29 mouse cellular contexts compared by ENCODE assay signal in genomic region chr15:89020085-89020484, GRCm38 (mm10). TPM values are rescaled to one million over a fixed set of nuclear protein-coding genes. Genes with fewer than 3 reads are reported as not detected.
DNase-seq lines count a peak whose midpoint lies in the region; ATAC-seq and TF ChIP-seq lines count a peak whose summit lies in the region.
"Had no signal": no experiment of that assay in that cellular context is flagged by ENCODE, and none has a peak within 500 bp of the region (broad histone marks: within the 10 kb centered on the region; RNA-seq: fewer than 3 reads in every experiment).

No protein-coding gene starts in this region.

- H3K4me3 ChIP-seq in forebrain, embryonic 11.5 days (ENCODE audit: low read depth, low read length) = no peak overlapping the region
- H3K4me3 ChIP-seq in forebrain, postnatal 0 days (ENCODE audit: low read depth, low read length) = no peak overlapping the region
- H3K4me3 ChIP-seq in heart, embryonic 11.5 days (ENCODE audit: low read depth, low read length) = peak overlapping the region; percentile 32
- H3K4me3 ChIP-seq in heart, postnatal 0 days (ENCODE audit: low read depth, low read length) = peak overlapping the region; percentile 36
- H3K4me3 ChIP-seq: embryonic facial prominence, embryonic 15.5 days; kidney, embryonic 15.5 days; limb, embryonic 13.5 days; liver, embryonic 13.5 days; lung, embryonic 15.5 days; megakaryocyte, embryonic 14.5 days; midbrain, embryonic 13.5 days had no signal

- peak; percentile 11 for DNase-seq in forebrain, embryonic 11.5 days (ENCODE audit: low spot score)
- no peak for DNase-seq in forebrain, postnatal 0 days
- DNase-seq in heart, postnatal 0 days (ENCODE audit: low spot score) = peak; percentile 86
- DNase-seq in kidney, adult 18-20 months = no peak
- DNase-seq in cerebellum, adult 18-20 months = no peak
- no peak for DNase-seq in urinary bladder, postnatal 10 days (ENCODE audit: low spot score)
- DNase-seq: adrenal gland, postnatal 25 days; cerebellum, adult 9-10 months; gastrocnemius, postnatal 36 days; kidney, postnatal 36 days; layer of hippocampus, postnatal 36 days; liver, embryonic 13.5 days; lung, postnatal 36 days; spleen, adult 18-20 months had no signal

- ATAC-seq in forebrain, embryonic 11.5 days (replicated peaks; ENCODE audit: low FRiP score) = no peak
- no peak for ATAC-seq in forebrain, postnatal 0 days
- no peak for ATAC-seq in heart, embryonic 11.5 days (replicated peaks; ENCODE audit: insufficient number of reproducible peaks, low FRiP score, low TSS enrichment)
- peak; percentile 94 for ATAC-seq in heart, postnatal 0 days (ENCODE audit: insufficient read depth, low read depth)
- ATAC-seq: forebrain, embryonic 16.5 days; hindbrain, postnatal 0 days; intestine, embryonic 16.5 days; midbrain, embryonic 13.5 days had no signal

- peak; percentile 97 for TF ChIP-seq EP300 in heart, postnatal 0 days (IDR thresholded peaks at IDR 0.05; ENCODE audit: low read depth)

- no peak overlapping the region for H3K27ac ChIP-seq in forebrain, embryonic 11.5 days (ENCODE audit: low read depth, low read length)
- H3K27ac ChIP-seq in forebrain, postnatal 0 days (ENCODE audit: low read depth, low read length) = no peak overlapping the region
- H3K27ac ChIP-seq in heart, embryonic 11.5 days (ENCODE audit: low read depth, low read length) = peak overlapping the region; percentile 92
- H3K27ac ChIP-seq in heart, postnatal 0 days (ENCODE audit: low read depth) = peak overlapping the region; percentile 90
- H3K27ac ChIP-seq: embryonic facial prominence, embryonic 15.5 days; hindbrain, postnatal 0 days; kidney, embryonic 15.5 days; limb, embryonic 13.5 days; liver, embryonic 13.5 days; lung, embryonic 15.5 days; midbrain, embryonic 13.5 days had no signal

- no peaks in the 10 kb centered on the region for H3K27me3 ChIP-seq in forebrain, embryonic 11.5 days (ENCODE audit: control insufficient read depth, insufficient read depth, low read length)
- H3K27me3 ChIP-seq in forebrain, postnatal 0 days (ENCODE audit: insufficient read depth, low read length) = no peaks in the 10 kb centered on the region
- no peaks in the 10 kb centered on the region for H3K27me3 ChIP-seq in heart, embryonic 11.5 days (ENCODE audit: control insufficient read depth, insufficient read depth, low read length)
- no peaks in the 10 kb centered on the region for H3K27me3 ChIP-seq in heart, postnatal 0 days (ENCODE audit: control insufficient read depth, insufficient read depth, low read length)
- H3K27me3 ChIP-seq: embryonic facial prominence, embryonic 15.5 days; kidney, embryonic 15.5 days; limb, embryonic 13.5 days; lung, embryonic 15.5 days; midbrain, embryonic 13.5 days had no signal

- H3K36me3 ChIP-seq in forebrain, embryonic 11.5 days (ENCODE audit: control insufficient read depth, insufficient read depth, low read length) = no peaks in the 10 kb centered on the region
- H3K36me3 ChIP-seq in forebrain, postnatal 0 days (ENCODE audit: insufficient read depth) = no peaks in the 10 kb centered on the region
- H3K36me3 ChIP-seq in heart, embryonic 11.5 days (ENCODE audit: control insufficient read depth, insufficient read depth, low read length) = no peaks in the 10 kb centered on the region
- H3K36me3 ChIP-seq in heart, postnatal 0 days (replicated peaks; ENCODE audit: control insufficient read depth, insufficient read depth, low read length) = peaks cover 21% of the 10 kb centered on the region
- H3K36me3 ChIP-seq: embryonic facial prominence, embryonic 15.5 days; kidney, embryonic 15.5 days; limb, embryonic 13.5 days; liver, embryonic 13.5 days; lung, embryonic 15.5 days; midbrain, embryonic 13.5 days had no signal

- WGBS in forebrain, embryonic 11.5 days = 84% methylated on average over 7 of the region's 7 CpGs
- WGBS in forebrain, postnatal 0 days = 83% methylated on average over 7 of the region's 7 CpGs
- WGBS in heart, embryonic 11.5 days (ENCODE audit: insufficient replicate concordance) = 25% methylated on average over 7 of the region's 7 CpGs
- WGBS in heart, postnatal 0 days = 7% methylated on average over 7 of the region's 7 CpGs

- H3K4me2 ChIP-seq in forebrain, embryonic 11.5 days (ENCODE audit: low read depth, low read length, severe bottlenecking) = no peak overlapping the region
- no peak overlapping the region for H3K4me2 ChIP-seq in forebrain, postnatal 0 days (ENCODE audit: low read depth)
- peak overlapping the region; percentile 64 for H3K4me2 ChIP-seq in heart, embryonic 11.5 days
- peak overlapping the region; percentile 61 for H3K4me2 ChIP-seq in heart, postnatal 0 days (ENCODE audit: low read depth, low read length)
- H3K4me2 ChIP-seq: embryonic facial prominence, embryonic 15.5 days; kidney, embryonic 15.5 days; limb, embryonic 13.5 days; liver, embryonic 13.5 days; lung, embryonic 15.5 days; midbrain, embryonic 13.5 days had no signal

- H3K9ac ChIP-seq in forebrain, embryonic 11.5 days (ENCODE audit: low read length) = no peak overlapping the region
- no peak overlapping the region for H3K9ac ChIP-seq in forebrain, postnatal 0 days
- H3K9ac ChIP-seq in heart, embryonic 11.5 days (ENCODE audit: low read depth, low read length) = peak overlapping the region; percentile 56; the same call in 1 of the 2 replicates
- H3K9ac ChIP-seq in heart, postnatal 0 days (replicated peaks; ENCODE audit: low read depth, low read length) = peak overlapping the region; percentile 45
- H3K9ac ChIP-seq: embryonic facial prominence, embryonic 15.5 days; kidney, embryonic 15.5 days; limb, embryonic 13.5 days; liver, embryonic 13.5 days; lung, embryonic 15.5 days; midbrain, embryonic 13.5 days had no signal

- H3K9me3 ChIP-seq in forebrain, embryonic 11.5 days (ENCODE audit: control insufficient read depth, low read length) = no peaks in the 10 kb centered on the region
- no peaks in the 10 kb centered on the region for H3K9me3 ChIP-seq in forebrain, postnatal 0 days (ENCODE audit: low read length)
- no peaks in the 10 kb centered on the region for H3K9me3 ChIP-seq in heart, embryonic 11.5 days (replicated peaks; ENCODE audit: control insufficient read depth, low read length)
- no peaks in the 10 kb centered on the region for H3K9me3 ChIP-seq in heart, postnatal 0 days (replicated peaks; ENCODE audit: control insufficient read depth, low read length)
- H3K9me3 ChIP-seq: embryonic facial prominence, embryonic 15.5 days; kidney, embryonic 15.5 days; limb, embryonic 13.5 days; liver, embryonic 13.5 days; lung, embryonic 15.5 days; megakaryocyte, embryonic 14.5 days; midbrain, embryonic 13.5 days had no signal

- no peaks in the 10 kb centered on the region for H3K4me1 ChIP-seq in forebrain, embryonic 11.5 days (replicated peaks; ENCODE audit: control insufficient read depth, insufficient read depth, low read length)
- H3K4me1 ChIP-seq in forebrain, postnatal 0 days (ENCODE audit: insufficient read depth) = no peaks in the 10 kb centered on the region
- peaks cover 11% of the 10 kb centered on the region for H3K4me1 ChIP-seq in heart, embryonic 11.5 days (ENCODE audit: control insufficient read depth, insufficient read depth, low read length)
- peaks cover 18% of the 10 kb centered on the region for H3K4me1 ChIP-seq in heart, postnatal 0 days (ENCODE audit: control insufficient read depth, insufficient read depth)
- H3K4me1 ChIP-seq: embryonic facial prominence, embryonic 15.5 days; kidney, embryonic 15.5 days; limb, embryonic 13.5 days; lung, embryonic 15.5 days; megakaryocyte, embryonic 14.5 days; midbrain, embryonic 13.5 days had no signal

- TF ChIP-seq CTCF in forebrain, postnatal 0 days (IDR thresholded peaks at IDR 0.05; ENCODE audit: low read depth) = no peak
- TF ChIP-seq CTCF in heart, postnatal 0 days (IDR thresholded peaks at IDR 0.05; ENCODE audit: low read depth) = no peak

RNA-seq across cellular contexts. Expression of gene Mov10l1, which starts 37.4 kb away (rescaled TPM):
- not detected in 2 replicates for polyA plus RNA-seq in forebrain, embryonic 11.5 days (2014; fragmentation: Nextera tagmentation; extraction: Ambion mirVana)
- 0.05 TPM in 1 of 2 replicates, not detected in the other for total RNA-seq in forebrain, postnatal 0 days (2014; rRNA removed)
- 0.16 TPM in 1 of 2 replicates, not detected in the other for polyA plus RNA-seq in forebrain, postnatal 0 days (2015; fragmentation: Nextera tagmentation; extraction: Ambion mirVana)
- 57.6 and 78.6 TPM in 2 replicates for polyA plus RNA-seq in heart, embryonic 11.5 days (2014; fragmentation: Nextera tagmentation; extraction: Ambion mirVana)
- total RNA-seq in heart, postnatal 0 days (2014; rRNA removed; ENCODE audit: low replicate concordance) = 74.3 and 85.9 TPM in 2 replicates
- polyA plus RNA-seq in heart, postnatal 0 days (2015; fragmentation: Nextera tagmentation; extraction: Ambion mirVana) = 114 and 124 TPM in 2 replicates
- total RNA-seq: adrenal gland, postnatal 25 days; gastrocnemius, adult 18-20 months; gastrocnemius, postnatal 36 days; hindbrain, postnatal 0 days; layer of hippocampus, postnatal 36 days; monocyte, adult 5-6 weeks; neutrophil, adult 5-6 weeks had no signal
- polyA plus RNA-seq: brain, embryonic 14.5 days; forebrain, embryonic 16.5 days; hindbrain, embryonic 11.5 days; hindbrain, postnatal 0 days; intestine, embryonic 16.5 days; limb, embryonic 13.5 days; liver, embryonic 13.5 days; midbrain, embryonic 13.5 days had no signal

RNA-seq across cellular contexts. Expression of gene Panx2, which starts 39.4 kb away (rescaled TPM):
- polyA plus RNA-seq in forebrain, embryonic 11.5 days (2014; fragmentation: Nextera tagmentation; extraction: Ambion mirVana) = 0.71 and 0.83 TPM in 2 replicates
- 8.1 and 10.7 TPM in 2 replicates for total RNA-seq in forebrain, postnatal 0 days (2014; rRNA removed)
- polyA plus RNA-seq in forebrain, postnatal 0 days (2015; fragmentation: Nextera tagmentation; extraction: Ambion mirVana) = 4.1 and 6.3 TPM in 2 replicates
- polyA plus RNA-seq in heart, embryonic 11.5 days (2014; fragmentation: Nextera tagmentation; extraction: Ambion mirVana) = 1.4 and 1.5 TPM in 2 replicates
- total RNA-seq in heart, postnatal 0 days (2014; rRNA removed; ENCODE audit: low replicate concordance) = 0.70 TPM in 1 of 2 replicates, not detected in the other
- polyA plus RNA-seq in heart, postnatal 0 days (2015; fragmentation: Nextera tagmentation; extraction: Ambion mirVana) = 0.93 and 1.0 TPM in 2 replicates
- total RNA-seq: gastrocnemius, adult 18-20 months; gastrocnemius, postnatal 36 days; monocyte, adult 5-6 weeks; neutrophil, adult 5-6 weeks had no signal
- polyA plus RNA-seq: liver, embryonic 13.5 days had no signal

RNA-seq across cellular contexts. Expression of gene Mlc1, which starts 41.3 kb away (rescaled TPM):
- polyA plus RNA-seq in forebrain, embryonic 11.5 days (2014; fragmentation: Nextera tagmentation; extraction: Ambion mirVana) = 12.5 TPM in 2 replicates
- total RNA-seq in forebrain, postnatal 0 days (2014; rRNA removed) = 70.6 and 86.6 TPM in 2 replicates
- 59.4 and 69.7 TPM in 2 replicates for polyA plus RNA-seq in forebrain, postnatal 0 days (2015; fragmentation: Nextera tagmentation; extraction: Ambion mirVana)
- not detected in 2 replicates for polyA plus RNA-seq in heart, embryonic 11.5 days (2014; fragmentation: Nextera tagmentation; extraction: Ambion mirVana)
- not detected in 2 replicates for total RNA-seq in heart, postnatal 0 days (2014; rRNA removed; ENCODE audit: low replicate concordance)
- polyA plus RNA-seq in heart, postnatal 0 days (2015; fragmentation: Nextera tagmentation; extraction: Ambion mirVana) = 0.04 TPM in 1 of 2 replicates, not detected in the other
- total RNA-seq: adrenal gland, postnatal 25 days; gastrocnemius, adult 18-20 months; gastrocnemius, postnatal 36 days; monocyte, adult 5-6 weeks; neutrophil, adult 5-6 weeks had no signal
- polyA plus RNA-seq: embryonic facial prominence, embryonic 15.5 days; intestine, embryonic 16.5 days; kidney, embryonic 15.5 days had no signal

RNA-seq across cellular contexts. Expression of gene Trabd, which starts 54.8 kb away (rescaled TPM):
- 55.8 and 61.0 TPM in 2 replicates for polyA plus RNA-seq in forebrain, embryonic 11.5 days (2014; fragmentation: Nextera tagmentation; extraction: Ambion mirVana)
- 33.5 and 35.0 TPM in 2 replicates for total RNA-seq in forebrain, postnatal 0 days (2014; rRNA removed)
- polyA plus RNA-seq in forebrain, postnatal 0 days (2015; fragmentation: Nextera tagmentation; extraction: Ambion mirVana) = 17.1 and 21.9 TPM in 2 replicates
- polyA plus RNA-seq in heart, embryonic 11.5 days (2014; fragmentation: Nextera tagmentation; extraction: Ambion mirVana) = 51.7 and 52.6 TPM in 2 replicates
- total RNA-seq in heart, postnatal 0 days (2014; rRNA removed; ENCODE audit: low replicate concordance) = 59.2 and 61.2 TPM in 2 replicates
- polyA plus RNA-seq in heart, postnatal 0 days (2015; fragmentation: Nextera tagmentation; extraction: Ambion mirVana) = 46.6 and 46.7 TPM in 2 replicates

Comparison
In these comparisons a context has a peak if more than half of its experiments do, and no peak if none do; other contexts are left out.
1. DNase-seq: peak in forebrain, embryonic 11.5 days (single experiment) and heart, postnatal 0 days (single experiment); none in forebrain, postnatal 0 days (single experiment), kidney, adult 18-20 months (single experiment), cerebellum, adult 18-20 months (0 of 2) and urinary bladder, postnatal 10 days (single experiment).
2. H3K27ac ChIP-seq: peak in heart, embryonic 11.5 days (single experiment) and heart, postnatal 0 days (single experiment); none in forebrain, embryonic 11.5 days (single experiment) and forebrain, postnatal 0 days (single experiment).
3. H3K4me2 ChIP-seq: peak in heart, embryonic 11.5 days (single experiment) and heart, postnatal 0 days (single experiment); none in forebrain, embryonic 11.5 days (single experiment) and forebrain, postnatal 0 days (single experiment).
4. H3K4me3 ChIP-seq: peak in heart, embryonic 11.5 days (single experiment) and heart, postnatal 0 days (single experiment); none in forebrain, embryonic 11.5 days (single experiment) and forebrain, postnatal 0 days (single experiment).
5. H3K9ac ChIP-seq: peak in heart, embryonic 11.5 days (single experiment) and heart, postnatal 0 days (single experiment); none in forebrain, embryonic 11.5 days (single experiment) and forebrain, postnatal 0 days (single experiment).
6. RNA of gene Mov10l1, which starts 37.4 kb away (polyA plus RNA-seq): 114 to 124 TPM in heart, postnatal 0 days and 57.6 to 78.6 TPM in heart, embryonic 11.5 days; 0.16 TPM in forebrain, postnatal 0 days and not detected in forebrain, embryonic 11.5 days; every median in the first group is over 10 times any median in the second.
7. RNA of gene Mlc1, which starts 41.3 kb away (polyA plus RNA-seq): 59.4 to 69.7 TPM in forebrain, postnatal 0 days and 12.5 TPM in forebrain, embryonic 11.5 days; 0.04 TPM in heart, postnatal 0 days and not detected in heart, embryonic 11.5 days; every median in the first group is over 10 times any median in the second.